Mouse (Mus musculus): ENCODE data around the gene Fhl2. TPM values are rescaled to one million over a fixed set of nuclear protein-coding genes. Genes with fewer than 3 reads are reported as not detected.
A peak's percentile ranks its signal among the peaks of the same experiment; 100 is the strongest.
"Not testable (repeated sequence)": the region's sequence is repeated elsewhere in the genome, so short reads cannot be mapped to it uniquely, and the experiment has no call there.

Gene Fhl2
- total RNA-seq, 2 experiments from 2014 or later: 1,103 to 1,257 TPM

DNA sequence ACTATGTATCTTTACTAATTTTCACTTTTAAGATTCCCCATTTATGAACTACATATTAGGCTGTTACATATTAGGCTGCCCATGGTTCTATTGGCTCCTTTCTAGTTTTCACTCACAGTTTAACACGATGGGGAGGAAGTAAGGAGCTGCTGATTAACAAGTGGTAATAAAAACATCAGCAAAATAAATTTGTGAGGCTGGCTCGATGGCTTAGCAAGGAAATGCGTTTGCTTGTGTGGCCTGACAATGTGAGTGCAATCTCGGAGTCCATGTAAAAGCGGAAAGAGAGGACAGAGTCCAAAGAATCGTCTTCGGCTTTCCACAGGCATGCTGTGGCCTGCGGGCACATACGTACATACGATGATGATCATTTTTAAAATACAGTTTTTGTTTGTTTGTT, 4.3 kb downstream of the Fhl2 start:
- no peak for DNase-seq

DNA sequence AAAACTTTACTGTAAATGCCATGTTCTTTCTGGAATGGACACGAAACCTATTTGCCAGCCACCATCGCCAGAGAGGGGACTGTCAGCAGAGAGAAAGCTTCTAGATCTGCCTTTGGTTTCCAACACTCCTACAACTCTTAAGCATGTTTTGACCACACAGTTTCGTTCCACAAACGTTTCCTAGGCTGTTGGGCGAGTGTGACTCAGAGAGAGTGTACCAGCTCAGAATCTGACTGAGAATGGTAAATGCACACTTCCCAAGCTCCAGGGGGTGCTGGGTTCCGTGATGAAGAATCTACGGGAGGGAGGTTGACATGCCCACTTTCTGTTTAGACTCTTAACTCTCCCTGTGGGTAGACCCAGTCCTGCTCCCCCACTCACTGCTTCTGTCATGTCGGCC, 5.7 kb downstream of the Fhl2 start:
- DNase-seq: no peak

DNA sequence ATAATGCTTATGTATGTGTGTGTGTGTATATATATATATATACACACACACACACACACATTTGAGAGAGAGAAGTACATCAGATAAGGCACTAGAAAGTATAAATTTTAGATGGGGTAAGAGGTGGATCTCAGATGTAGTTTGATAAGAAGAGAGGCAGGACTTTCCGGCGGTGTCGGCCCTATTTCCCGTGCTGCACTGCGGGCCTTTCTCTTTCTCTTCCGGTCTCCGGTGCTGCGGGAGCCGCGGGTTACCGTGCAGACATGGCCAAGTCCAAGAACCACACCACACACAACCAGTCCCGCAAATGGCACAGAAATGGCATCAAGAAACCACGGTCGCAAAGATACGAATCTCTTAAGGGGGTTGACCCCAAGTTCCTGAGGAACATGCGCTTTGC, 7.9 kb downstream of the Fhl2 start:
- not testable (repeated sequence) for DNase-seq

DNA sequence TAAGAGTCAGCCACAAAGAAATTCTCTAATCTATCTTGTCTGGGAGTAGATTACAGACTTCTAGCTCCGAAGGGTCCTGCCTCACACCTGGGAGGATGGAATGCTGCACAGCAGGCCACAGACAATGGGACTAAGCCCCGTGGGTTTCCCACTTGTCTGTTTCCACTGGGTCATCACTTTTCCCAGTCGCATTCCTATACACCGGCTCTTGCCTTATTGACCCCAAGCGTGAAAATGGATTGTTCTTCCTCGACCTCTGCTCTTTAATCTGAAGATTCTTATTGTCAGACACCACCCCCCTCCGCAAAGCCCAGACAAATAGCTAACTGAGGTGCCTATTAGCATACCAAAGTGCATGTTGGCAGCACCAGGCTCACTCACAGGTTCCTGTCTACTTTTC, 10.4 kb downstream of the Fhl2 start:
- DNase-seq: no peak

DNA sequence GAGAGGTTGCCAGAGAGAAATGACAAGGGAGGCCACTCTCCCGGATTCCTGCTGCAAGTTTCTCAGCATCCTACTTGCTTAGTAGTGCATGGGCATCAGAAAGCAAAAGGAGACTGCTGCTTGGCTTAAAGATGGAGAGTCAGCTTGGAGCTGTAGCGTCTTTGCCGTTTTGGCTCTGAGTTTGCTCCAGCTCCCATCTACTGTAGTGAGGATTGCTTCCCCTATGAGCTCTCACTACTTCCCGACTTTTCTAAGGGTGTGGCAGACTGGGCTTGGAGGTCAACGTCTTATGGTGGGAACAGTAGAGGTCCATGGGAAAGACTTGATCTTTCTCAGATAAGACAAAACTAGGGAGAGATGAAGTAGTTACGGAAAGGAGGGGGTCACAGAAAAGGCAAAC, 15.9 kb downstream of the Fhl2 start:
- no peak for DNase-seq

DNA sequence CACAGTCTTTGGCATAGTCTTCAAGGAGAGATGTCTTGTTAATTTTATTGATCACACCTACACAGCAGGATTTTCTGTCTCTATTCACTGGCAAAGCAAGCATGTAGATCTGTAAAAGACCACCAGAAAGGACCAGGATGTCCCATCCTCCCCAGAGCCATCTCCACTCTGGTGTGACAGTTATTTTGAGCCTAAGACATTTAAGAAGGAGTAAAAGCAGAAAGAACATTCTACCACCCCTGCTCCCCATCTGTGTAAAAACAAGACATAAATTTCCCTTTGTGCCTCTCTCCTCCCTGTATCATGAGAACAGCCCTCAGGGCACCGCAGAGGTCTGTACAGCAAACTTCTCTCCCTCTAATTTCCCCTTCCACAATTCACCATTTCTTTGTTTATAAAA, 18.0 kb downstream of the Fhl2 start:
- DNase-seq: no peak

DNA sequence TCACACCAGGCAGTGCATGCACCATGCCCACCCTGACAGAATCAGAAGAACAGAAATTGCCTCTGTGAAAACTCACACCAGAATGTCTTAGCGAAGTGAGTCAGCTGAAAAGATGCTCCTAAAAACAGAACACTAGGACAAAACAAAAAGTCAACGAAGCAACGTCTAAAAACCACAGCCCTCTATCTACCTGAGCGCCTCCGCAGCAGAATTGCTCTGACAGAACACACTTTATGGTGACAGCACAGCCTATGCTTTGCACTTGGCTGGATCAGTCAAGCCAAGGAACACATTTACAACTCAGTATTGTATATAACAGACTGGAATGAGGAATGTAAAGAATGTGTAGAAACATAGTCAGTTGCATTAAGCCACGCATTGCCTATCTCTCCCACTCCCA, 18.4 kb downstream of the Fhl2 start:
- DNase-seq: no peak

DNA sequence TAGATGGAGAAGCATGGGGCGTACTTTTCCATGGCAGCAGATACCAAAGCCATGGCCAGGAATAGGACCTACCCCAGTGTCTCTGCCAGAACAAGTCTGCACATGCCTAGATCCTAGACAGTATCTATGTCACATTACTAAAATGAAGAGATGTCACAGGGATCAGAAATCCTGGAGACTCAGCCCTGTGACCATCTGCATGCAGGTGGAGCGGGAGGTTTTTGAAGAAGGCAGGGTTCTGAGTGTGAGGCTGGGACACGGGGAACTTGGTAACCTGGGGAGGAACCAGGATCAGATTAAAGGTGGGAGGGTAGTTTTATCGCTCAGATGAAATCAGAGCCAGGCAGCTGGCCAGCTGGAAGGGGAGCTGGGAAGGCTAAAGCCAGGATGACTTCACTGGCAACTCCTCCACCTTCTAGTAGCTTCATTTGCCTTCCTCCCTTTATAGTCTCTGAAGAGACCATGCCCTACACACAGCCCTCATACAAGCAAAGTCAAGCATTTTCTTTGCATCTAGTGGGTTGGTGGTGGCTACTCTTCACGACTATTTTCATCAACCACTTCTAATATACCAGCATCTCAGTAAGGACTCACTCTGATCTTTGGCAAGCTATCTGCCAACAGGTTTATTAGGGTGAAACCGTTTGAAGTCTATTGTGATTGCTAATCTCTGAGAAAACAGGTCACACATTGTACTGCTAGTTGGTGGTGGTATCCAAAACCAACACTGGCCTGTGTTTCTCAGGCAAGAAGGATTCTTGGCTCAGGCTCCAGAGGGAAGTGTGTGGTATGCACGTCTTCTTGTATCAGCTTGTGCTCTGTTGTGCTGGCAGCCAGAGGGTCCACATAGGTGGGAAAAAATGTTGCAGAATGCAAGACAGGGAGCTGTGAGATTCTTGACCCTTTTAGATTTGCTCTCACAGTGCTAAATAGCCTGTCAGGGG, 23.2 kb downstream of the Fhl2 start:
- DNase-seq: peak; percentile 47

DNA sequence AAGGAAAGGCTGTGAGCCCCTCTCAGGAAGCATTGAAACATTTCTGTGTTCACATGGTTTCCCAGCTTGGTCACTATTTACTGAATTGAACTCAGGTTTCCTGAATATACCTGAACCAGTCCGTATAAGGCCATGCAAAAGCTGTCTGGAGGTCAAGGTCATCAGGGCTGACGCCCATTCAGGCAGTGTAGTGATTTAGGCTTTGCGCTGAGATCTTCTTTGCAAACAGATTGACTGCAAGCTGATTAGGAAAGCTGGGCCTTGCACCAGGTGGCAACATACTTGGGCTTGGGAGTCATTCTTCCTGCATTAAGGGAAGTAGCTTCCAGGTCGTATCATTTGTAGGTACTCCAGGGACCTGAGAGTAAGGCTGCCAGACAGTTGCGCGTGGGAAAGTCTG, 25.0 kb downstream of the Fhl2 start:
- DNase-seq: peak; percentile 18

DNA sequence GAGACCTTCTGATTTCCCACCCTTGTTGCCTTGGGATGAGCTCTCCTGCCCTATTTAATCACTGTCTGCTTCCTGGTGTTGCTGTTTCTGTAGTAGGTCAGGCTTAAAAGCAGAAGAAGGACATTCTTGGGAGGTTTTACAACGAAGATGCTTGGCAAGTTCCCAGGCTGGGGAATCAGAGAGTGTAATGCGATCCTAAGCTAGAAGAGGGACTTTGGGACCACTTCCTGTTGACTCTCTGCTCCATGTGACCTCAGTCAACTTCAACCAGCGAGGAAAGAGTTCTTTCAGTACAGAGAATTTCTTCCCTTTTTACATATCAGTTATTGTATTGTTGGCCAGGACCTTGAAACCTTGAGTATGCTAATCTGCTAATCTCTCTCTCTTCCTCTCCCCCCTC, 25.7 kb downstream of the Fhl2 start:
- DNase-seq: peak; percentile 48

DNA sequence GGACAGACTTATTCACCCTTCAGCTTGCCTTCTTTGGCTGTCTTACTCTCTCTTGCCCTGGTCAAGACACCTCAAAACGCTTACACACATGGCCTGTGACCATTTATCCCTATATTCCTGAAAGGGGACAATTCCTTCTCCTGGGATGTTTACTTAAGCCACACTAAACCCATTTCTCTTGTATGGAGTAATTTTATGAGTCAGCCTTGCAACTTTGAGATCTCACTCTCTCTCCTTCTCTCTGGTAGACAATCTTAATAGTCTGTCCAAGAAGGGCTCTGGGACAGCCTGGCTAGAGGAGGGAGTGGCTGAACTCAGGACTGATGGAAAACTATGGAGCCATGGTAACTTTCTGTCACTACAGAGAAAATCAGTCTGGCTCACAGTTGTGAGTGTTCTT, 27.1 kb downstream of the Fhl2 start:
- DNase-seq: peak; percentile 11

DNA sequence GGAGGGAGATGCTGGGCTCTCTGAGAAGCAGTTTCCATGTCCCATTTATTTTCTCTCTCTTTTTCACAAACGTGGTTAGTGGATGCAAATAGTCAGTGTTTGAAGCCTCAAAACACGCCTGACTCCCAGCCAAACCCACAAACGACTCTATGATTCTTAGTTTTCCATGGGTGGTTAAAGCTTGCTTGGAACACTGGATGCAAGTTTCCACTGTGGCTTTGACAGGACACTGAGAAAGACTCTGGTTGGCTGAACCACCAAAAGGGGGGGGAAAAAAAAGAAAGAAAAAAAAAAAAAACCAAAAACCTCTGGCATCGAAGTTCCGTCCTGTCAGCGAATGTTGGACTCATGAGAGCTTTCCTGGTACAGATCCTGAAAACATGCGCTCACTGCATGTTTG, 27.6 kb downstream of the Fhl2 start:
- no peak for DNase-seq

DNA sequence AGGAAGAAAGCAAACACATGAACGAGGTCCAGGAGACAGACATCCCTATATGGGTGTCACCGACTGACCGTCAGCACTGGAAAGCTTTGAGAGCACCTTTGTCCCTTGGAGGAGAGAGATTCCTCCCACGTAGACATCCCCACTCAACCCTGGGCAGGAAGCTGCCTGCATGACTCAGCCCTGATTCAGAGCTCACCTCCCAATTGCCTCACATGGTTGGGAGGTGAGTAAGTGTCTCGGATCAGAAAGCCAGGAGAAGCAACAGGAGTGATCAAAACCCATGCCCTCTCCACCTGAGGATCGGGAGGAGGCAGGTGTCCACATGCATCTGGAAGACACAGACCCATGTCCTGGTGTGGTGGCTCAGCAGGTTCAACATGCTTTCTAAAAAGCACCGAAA, 28.2 kb downstream of the Fhl2 start:
- DNase-seq: peak; percentile 24

DNA sequence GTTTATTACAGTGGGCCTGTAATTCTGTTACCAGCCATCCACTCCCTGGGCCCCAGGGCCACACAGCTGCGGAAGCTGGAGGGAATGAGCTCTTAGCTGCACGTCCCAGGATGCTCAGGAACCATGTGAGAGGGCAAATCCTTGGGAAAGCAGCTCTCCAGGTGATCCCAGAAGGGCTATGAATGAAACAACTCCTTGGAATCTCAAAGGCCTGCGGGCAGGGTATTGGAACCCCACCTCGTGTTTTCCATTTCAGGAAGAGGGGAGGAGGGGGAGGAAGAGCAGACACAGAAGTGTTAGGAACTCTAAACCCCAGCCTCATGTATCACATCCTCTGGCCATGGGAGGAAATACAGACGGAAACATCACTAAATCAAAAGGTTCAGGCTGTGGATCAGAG, 28.8 kb downstream of the Fhl2 start:
- DNase-seq: peak; percentile 16

DNA sequence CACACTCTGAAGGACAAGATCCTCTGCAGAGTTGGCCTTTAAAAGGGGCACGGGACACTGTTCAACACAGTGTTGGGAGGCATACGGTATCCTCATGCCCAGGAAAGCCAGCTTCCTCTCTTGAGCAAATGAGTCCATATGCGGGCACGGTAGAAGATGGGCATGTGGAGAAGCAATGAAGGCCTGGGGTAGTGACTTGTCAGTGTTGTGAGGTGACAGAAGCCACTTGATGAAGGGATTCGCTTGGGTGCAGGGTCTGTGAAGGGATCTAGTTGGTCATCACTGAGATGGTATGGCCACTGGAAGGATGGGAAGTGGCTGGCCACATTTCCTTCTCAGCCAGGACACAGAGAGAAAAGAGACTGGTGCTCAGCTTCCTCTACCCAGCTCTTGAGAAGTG, 32.2 kb downstream of the Fhl2 start:
- no peak for DNase-seq

DNA sequence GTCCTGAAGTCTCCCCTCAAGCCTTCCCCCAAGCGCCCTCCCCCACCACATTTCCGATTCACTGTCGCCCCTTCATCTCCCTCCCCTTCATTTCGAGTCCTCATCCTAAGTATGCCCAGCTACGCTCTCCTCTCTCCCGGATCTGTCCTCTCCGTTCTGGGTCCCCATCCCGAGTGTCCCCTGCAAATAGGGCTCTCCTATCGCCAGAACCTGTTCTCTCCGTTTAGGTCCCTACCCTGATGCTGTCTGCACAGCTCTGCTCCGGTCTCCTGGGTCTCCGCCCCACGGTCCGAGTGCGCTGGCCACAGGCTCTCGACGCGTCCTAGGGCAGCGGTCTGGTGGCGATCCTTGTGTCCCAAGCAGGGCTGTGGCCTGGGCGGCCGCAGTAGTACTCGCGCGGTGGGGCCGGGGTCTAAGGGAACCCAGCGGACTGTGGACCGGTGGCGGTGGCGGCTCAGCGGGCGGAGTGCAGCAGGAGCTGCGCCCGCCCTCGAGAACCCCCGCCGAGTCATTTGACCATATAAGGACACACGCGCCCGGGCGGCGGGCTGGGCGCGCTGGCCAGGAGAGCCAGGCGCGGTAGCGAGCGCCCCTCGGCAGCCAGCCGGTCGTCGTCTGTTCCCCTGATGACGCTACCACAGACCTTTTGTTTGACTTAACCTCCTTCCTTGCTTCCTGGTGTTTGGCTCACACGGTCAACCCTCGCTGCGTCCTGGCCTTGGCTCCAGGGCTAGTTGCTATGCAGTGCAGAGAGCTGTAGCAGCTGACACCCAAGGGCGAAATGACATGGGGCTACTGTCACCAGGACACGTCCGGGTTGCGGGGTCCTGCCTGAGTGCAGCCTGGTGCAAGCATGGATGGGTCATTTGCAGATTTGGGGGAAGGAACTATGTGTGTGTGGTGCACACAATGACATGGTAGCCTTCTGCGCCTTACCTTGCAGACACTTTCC, 33.0 kb downstream of the Fhl2 start:
- DNase-seq: peak; percentile 83

DNA sequence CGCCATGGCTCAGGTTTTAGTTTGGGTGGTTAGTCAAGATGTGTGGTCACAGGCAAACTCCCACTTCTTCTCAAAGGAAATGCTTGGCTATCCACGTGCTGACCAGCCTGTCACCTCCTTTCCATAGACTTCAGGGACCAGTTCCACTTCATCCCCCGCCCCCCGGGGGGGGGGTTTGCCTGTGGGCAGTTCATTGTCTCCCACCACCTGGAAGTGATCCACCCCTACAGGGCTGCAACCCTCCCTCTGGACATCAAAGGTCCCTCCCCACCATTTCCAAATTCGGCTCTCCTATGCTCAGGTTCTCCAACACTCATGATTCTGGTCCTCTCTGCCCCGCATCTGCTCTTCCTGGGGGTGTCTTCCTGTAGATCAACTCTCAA, 33.7 kb downstream of the Fhl2 start:
- peak; percentile 57 for DNase-seq

DNA sequence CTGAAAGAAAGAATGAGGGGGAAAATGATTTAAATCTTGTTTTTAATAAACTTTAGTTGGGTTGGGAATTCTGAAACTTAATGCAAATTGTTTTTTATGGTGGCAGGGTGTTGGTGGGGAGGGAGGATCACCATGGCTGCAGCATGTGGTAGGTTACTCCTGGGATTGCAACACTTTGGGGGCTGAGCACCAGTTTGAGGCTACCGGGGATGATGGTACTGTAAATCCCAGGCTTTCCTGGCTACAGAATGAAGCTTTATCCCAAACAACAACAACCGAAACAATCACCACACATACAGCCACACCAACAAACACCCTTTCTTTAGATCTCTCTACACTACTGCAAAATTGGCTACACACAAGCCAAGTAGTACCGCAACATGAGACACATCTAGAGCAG, 34.4 kb downstream of the Fhl2 start:
- DNase-seq: no peak

DNA sequence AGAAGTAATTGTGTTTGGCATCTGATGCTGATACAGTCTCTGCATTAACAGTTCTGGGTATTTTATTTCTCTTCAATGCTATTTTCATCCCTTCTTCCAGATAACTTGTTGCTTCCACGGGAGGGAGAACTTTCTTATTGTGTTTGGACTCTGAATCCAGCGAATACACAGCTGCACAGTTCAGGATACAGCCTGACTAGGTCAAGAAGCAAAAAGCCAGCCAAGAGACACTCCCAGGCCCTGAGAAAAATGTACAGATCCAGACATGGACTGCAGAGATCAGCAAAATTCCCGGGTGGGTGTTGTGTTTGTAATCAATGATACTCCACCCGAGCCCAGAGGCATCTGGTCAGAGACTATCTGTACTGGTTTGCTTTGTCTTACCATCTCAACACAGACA, 37.4 kb downstream of the Fhl2 start:
- peak; percentile 29 for DNase-seq

DNA sequence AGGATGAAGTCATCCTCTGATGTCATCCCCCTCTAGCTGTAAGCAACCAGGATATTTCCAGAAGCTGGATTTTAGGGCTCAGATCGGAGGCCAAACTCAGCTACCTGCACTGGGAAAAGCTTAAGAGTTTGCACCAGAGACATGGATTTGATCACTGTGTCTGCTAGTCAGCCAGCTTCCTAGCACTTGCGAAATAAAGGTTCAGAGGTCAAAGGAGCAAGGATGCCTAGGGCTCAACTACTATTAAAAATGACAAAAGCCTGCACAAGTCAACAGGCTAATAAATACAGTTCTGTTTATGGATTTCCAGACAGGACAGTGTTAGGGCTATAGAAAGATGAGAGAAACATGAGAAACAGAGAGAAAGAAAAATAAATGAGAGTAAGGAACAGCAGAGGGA, 38.9 kb downstream of the Fhl2 start:
- DNase-seq: no peak

DNA sequence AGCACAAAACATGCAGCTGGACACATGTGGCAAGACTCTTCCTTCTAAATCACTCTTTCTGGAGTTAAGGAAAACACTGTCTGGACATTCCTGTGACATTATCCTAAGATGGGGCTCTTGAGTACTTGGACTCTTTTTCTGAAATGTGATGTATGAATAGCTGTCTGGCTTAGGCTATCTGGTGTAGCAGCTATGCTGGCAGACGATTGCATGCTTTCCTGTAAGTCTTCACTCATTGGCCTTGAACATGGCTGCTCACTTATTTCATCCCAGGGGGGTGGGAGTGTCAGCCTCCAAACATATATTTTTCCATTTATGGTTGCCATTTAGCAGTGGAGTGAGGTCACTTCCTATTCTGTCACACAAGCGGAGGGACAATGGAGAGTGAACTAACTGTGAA, 42.3 kb downstream of the Fhl2 start:
- DNase-seq: no peak

DNA sequence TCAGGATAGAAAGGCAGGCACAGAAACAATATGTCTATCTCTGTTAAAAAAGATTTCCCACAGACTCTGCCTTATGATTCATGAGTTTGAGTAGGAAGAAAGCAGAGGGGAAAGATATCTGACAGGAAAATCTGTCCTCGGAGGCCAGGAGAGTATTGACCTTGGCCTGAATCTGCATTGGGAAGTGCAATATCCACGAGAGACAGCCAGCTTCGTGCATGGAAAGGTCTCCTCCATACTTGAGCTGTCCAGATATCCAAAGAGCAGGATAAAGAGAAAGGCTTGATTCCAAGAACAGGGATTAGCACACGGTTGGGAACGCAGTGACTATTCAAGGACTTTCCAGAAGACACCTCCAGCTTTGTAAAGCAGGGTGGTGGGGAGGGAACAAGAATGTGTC, 43.2 kb downstream of the Fhl2 start:
- DNase-seq: no peak

DNA sequence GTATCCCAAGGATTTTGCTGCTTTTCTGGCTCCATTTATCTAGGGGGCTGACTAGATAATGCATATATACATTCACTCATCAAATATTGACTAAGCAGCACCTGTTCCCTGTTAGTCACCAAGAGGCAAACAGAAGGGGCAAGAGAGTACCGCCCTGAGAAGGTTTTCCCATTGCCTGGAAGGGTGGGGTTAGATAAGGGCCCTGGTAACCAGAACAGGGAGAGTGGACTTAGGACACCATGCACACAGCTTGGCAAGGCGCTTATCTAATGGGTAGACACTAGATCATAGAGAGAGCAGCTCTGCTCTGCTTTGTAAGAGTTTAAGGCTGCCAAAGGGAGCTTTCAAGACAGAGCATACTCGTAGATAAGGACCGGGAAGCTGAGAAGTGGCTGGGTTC, 44.2 kb downstream of the Fhl2 start:
- no peak for DNase-seq

DNA sequence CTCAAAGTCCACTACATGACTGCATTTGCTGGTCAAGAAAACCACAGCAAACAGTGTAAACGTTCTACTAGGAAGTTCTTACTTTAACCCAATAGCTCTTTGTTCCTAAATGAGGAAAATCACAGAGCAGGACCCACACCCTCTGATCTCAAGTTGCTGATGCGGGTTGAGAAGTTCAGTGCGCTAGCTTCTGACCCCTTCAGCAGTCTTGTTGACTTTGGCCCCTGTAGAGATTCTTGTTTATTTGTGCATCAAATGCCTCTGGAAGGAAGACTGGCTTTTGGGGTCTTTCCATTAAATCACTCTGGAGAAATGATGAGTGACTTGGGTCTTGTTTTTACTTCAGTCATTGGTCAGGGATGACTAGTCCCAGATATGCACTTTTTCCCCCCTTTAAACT, 46.6 kb downstream of the Fhl2 start:
- no peak for DNase-seq

All from heart, postnatal 4 days (tissue).